Mouse (Mus musculus) gastrocnemius, postnatal 36 days (tissue): ENCODE data around the gene Myt1l. TPM values are rescaled to one million over a fixed set of nuclear protein-coding genes. Genes with fewer than 3 reads are reported as not detected.

Experiments used
- DNase-seq, 2 experiments: peaks; one replicate each; pipeline ENCODE4 v3.0.0; 2022
- intact Hi-C: fragments of 180-260 bp; cut with DNase I; formaldehyde crosslinking; loops from one replicate; pipeline ENCODE4 v1.15.1; 2025
- long read RNA-seq, 2 experiments: library from polyadenylated mRNA; stranded (forward); transcript quantifications; one replicate each; pipeline ENCODE4 v2.0.0; 2021
- total RNA-seq, 2 experiments: library from RNA; stranded (reverse); gene quantifications; 2 replicates each; pipeline ENCODE4 v1.2.3; 2021

The Myt1l gene
- total RNA-seq = not detected
- long read RNA-seq, experiment 1, partial matches to known transcripts = 0 of 1 reads
- long read RNA-seq, experiment 1, other reads (novel, unspliced or antisense) = 1 of 1 reads
- long read RNA-seq, experiment 2 = 0 reads

- intact Hi-C loops = no loop called here
- no peak for DNase-seq
Observed at GRCm38 (mm10) chr12:29528031-29528771, at the start of gene Myt1l. TSS of gene Myt1l (plus strand) at chr12:29528384.

GRCm38 (mm10) chr12:29486424-29487035, 41.7 kb upstream of the Myt1l start:
- no peak for DNase-seq

DNA sequence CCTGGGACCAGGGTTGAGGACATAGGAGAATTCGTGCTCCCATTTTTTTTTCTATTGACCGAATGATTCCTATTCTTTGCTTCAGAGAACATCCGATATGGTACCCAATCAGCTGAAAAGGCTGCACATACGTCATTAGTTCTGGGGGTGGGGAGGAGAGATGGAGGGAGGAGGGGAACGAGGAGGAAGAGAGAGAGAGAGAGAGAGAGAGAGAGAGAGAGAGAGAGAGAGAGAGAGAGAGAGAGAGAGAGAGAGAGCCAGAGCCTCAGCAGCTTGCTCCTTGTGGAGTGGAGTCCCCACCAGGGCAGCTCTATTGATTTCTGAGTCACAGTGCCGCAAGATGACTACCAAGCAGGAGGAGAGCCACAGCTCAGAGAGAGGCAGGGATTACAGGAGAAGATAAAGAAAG, 1.9 kb upstream of the Myt1l start:
- no peak for DNase-seq
- intact Hi-C loops = no loop called here

More at GRCm38 (mm10) chr12:29486424-29487035, 41.7 kb upstream of the Myt1l start:
- intact Hi-C loops = no loop called here

GRCm38 (mm10) chr12:29527048-29527761, 979 bp upstream of the Myt1l start:
- no peak for DNase-seq
- intact Hi-C loops = no loop called here

DNA sequence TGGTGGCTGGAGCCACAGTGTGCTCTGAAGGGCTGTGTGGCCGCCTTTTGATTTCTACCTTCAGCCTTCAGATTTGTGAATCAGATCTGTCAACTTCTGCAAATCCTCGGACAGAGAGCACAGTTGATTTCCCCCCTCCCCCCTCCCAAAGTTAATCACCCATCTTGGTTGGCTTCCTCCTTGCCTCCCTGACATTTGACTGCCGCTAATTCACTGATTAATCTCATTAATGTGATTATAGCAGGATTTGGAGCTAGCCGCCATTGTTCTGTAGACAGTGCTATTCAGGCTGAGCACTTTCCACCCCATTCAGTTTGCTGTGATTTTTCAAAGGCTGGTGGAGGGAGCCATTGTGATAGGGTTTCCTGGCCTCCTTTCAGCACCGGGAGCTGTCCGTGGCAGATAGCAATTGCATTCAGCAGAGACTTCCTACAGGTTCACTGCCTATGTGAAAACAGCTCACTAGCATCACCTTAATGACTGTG, 2.1 kb downstream of the Myt1l start:
- no peak for DNase-seq
- intact Hi-C loops = no loop called here

DNA sequence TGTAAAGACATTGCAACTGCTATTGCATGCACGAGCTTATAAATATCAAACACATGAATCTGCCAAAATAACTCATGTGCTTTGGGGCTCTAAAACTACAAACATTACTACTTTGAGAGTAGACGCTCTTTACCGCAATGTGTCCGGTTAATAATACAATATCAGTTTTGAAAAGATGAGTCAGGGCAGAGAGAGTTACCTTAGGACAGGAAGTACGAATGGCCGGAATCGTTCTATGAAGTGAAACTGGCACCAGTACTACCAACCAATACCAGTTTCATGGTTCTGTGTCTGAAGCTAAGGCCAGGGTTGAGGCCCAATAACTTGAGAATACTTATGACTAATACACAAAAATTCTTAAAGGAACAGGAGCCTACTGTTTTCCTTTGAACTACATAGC, 2.6 kb downstream of the Myt1l start:
- intact Hi-C loops = no loop called here

DNA sequence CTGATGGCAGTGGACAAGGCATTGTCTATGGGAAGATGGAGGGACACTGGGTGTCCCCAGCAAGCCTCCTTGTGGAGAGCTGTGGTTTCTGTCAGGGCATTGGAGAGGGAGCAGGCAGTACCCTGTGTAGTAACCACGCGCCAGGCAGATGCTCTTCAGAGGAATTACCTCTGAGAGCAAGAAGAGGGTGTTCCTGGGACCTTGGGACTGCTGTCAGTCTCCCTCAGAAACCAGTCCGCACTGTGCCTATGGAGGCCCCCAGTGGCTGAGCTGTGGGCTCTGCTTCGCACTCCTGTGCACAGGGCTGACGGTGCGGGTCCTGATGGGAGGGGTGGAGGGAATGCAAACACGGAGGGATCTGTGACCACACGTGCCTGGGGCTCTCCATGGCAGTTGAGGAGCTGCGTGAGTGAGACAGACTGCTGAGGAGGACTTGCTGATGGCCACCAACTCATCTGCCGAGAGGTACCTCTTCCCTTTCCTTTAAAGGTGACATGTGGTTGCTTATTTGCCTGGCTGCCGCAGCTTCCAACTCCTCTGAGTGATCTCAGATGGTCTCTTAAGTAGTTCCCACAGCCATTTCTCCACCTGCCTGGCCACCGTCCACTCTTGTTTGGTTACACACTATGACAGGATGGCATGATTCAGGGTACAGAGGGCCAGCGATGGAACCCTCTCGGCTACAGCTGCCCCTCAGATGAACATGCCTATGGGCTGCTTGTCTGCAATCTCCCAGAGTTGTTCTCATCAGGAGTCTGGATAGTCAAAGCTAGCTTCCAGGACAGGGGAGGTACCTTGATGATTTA, 5.1 kb downstream of the Myt1l start:
- DNase-seq = no peak

More for the DNA sequence above, 2.6 kb downstream of the Myt1l start:
- no peak for DNase-seq

GRCm38 (mm10) chr12:29534326-29534725, 6.1 kb downstream of the Myt1l start:
- no peak for DNase-seq
- intact Hi-C loops = no loop called here

More for the DNA sequence above, 5.1 kb downstream of the Myt1l start:
- intact Hi-C loops = no loop called here

DNA sequence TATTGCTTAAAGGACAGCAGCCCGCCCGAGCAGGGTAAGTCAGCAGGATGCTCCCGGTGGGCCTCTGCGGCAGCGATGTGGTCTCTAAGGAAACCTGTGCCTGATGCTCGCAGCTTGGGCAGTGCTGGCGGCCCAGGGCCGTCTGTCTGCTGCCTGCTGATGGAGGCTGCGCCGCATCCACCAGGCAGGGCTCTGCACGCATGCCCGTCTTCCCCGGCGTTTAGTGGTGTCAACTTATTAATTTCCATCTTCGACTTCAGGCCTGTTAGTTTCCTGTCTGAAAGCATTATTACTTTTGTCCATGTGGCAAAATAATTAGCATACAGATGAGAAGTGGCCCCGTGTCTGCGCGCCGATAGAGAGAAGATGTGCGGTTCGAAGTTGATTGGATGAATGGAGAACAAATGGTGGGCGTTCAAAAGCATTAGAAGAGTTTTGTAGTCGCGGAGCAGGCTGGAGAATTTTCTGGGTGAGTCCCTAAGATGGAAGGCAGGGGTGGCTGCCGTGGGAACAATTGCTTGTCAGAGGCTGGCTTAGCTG, 6.6 kb downstream of the Myt1l start:
- no peak for DNase-seq
- intact Hi-C loops = no loop called here

DNA sequence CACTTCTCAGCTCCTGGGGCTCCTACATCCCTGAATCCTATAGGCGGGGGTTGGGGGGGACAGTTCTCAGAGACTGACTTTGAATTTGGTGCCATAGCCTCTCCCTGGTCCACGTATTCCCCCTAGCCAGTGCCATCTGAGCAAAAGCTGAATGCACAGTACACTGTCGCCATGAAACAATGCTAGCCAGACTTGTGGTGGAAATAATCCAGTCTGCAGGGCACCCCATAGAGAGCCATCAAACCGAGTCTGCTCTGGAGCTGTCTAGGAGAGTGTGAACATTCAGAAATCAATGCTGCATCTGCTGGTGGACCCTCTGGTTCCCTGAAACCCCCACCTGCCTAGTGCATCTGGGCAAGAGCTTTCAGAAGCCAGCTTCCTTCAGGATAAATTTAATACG, 9.7 kb downstream of the Myt1l start:
- no peak for DNase-seq
- intact Hi-C loops = no loop called here

DNA sequence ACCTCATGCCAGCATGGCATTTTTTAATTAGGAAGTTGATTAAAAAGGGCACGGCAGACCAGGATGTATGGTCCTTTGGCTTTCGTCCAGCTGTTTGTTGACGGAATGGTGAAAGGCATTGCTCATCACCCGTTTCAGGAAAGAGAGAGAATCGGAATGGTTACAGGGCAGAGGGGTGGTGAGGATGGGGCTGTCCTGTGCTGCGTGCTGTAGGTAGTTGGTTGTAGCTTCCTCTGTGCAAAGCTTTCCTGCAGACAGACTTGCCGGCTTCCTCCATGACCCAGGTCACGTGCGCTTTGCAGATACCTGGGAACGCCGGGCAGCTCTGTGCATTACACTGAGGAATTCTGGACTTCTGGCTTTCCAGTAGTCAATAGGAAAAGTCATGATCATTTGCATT, 10.3 kb downstream of the Myt1l start:
- DNase-seq = no peak
- intact Hi-C loops = no loop called here

DNA sequence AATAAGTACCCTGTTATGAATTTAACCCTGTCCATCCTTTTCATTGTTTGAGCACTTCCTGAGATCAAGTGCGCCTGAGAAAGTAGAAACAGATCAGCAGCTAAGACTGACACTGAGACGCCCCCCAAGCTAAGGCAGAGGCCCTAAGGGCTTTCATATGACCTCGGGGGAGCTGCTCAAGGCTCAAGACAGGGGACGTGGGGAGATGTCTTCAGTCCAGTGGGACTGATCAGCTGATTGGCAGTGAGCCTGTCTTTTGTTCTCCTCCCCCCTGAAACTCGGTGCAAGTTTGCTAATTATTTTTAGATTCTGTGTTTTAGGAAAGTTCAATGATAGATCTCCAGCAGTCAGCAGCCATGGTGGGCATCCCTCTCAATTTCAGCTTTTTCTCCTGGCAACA, 10.9 kb downstream of the Myt1l start:
- intact Hi-C loops = no loop called here
- DNase-seq = no peak

DNA sequence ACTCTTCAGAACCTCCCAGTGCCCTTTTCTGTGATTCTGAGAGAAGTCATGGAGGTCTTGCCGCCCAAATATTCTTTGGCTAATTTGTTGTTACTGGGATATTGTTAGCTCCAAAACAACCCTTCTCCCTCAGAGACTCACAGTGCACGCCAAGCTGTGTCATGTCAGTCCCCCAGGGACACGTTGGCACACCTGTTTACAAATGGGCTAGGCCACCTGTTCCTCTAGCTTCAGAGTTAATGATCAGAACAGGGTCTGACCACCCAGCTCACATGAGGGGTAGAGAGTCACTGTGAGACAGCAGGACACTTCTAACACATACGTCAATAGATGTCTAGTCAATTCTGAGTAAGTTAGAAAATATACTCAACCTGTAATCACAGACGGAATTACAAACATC, 12.6 kb downstream of the Myt1l start:
- intact Hi-C loops = no loop called here
- no peak for DNase-seq

DNA sequence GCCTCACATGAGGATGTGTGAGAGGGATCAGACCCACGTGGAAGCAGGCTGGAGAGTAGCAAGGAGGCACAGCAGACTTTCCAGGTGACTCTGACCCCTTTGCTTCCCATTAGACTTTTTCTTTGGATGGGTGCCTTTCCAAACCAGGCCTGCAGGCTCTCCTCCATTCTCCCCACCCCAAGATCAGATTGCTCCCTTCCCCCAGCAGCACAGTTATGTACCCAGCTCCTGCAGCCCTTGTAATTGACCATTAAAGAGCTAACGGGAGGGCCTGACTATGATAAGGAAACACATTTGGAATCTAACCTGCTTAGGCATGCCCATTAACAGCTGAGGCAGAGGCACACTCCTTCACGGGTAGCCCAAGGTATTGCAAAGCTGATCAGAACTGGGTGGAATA, 17.9 kb downstream of the Myt1l start:
- DNase-seq = no peak
- intact Hi-C loops = no loop called here

- intact Hi-C loops = no loop called here
- DNase-seq = no peak
Observed at GRCm38 (mm10) chr12:29547112-29547511, 18.9 kb downstream of the Myt1l start.

DNA sequence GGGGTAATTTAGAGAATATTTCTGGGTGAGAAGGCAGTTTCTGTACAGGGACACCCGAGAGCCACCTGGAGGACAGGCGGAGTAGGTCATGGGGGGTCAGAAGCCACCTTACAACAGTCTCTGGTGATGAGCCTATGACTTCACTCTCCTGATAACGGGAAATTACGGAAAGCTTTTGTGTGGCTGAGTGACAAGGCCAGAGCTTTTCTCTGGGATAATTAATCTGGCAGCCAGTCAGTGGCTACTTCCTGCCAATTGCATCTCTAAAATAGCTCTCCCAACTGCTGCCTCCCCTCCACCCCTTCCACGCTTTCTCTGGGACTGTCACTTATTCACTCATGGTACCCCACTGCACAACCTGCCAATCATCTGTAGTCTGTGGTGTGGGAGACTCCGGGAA, 19.6 kb downstream of the Myt1l start:
- DNase-seq = no peak
- intact Hi-C loops = no loop called here

DNA sequence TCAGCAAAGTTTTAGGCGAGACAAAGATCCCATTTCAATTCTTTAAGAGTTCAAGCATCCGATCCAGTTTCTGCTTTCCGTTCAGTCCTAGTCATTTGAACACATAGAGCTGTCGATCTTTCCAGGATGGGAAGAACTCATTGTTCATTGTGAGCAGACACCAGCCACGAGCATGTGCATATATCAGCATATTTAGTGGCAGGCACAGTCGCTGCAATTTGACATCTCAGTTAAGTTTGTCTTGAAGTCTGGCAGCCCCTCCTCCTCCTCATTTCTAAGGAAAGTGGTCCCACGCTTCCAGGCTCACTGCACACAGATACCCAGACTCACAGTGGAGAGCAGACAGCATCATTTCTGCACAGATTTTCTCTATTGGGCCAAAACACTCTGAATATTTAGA, 25.0 kb downstream of the Myt1l start:
- intact Hi-C loops = no loop called here
- no peak for DNase-seq

- no peak for DNase-seq
- intact Hi-C loops = no loop called here
Observed at GRCm38 (mm10) chr12:29555718-29556117, 27.5 kb downstream of the Myt1l start.

- intact Hi-C loops = no loop called here
- no peak for DNase-seq
Observed at GRCm38 (mm10) chr12:29556408-29556807, 28.2 kb downstream of the Myt1l start.

DNA sequence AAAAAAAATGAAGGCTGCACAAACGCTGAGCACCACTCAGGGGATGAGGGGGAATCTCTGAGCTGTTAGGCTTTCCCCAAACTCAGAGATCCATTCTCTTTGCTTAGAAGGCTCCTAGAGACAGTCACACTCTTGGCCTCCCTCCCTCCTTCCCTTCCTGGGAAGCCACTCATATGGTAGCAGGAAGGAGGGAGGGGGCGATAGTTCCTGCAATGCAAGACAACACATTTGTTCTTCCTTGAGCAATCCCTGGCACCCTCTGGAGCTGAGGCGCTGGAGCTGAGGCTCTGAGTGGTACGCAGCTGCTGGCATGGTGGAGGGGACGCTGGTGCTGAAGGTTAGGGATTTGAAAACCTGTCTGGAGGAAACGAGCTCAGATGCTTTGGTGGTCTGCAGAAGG, 28.7 kb downstream of the Myt1l start:
- DNase-seq = no peak
- intact Hi-C loops = no loop called here
